Mouse (Mus musculus) neural tube, embryonic 14.5 days (tissue): ENCODE measurements at regions not wholly inside any gene's neighbourhood (a gene's known extent, or its start where the extent isn't known, plus 50 kb on each side); places are given as distances from the start of the nearest gene placed in this dataset.

ENCODE experiments used
- ATAC-seq: fragments of 200-750 bp; cut with Nextera tagmentation; 2 replicates; pipeline ENCODE4 v1.8.0; 2017; ENCODE audit warnings: low read depth, mild to moderate bottlenecking, moderate TSS enrichment, moderate library complexity
- H3K27ac ChIP-seq: fragments of 300-500 bp; sonication (generic); 2 replicates; pipeline ENCODE4 v1.5.1; 2014; ENCODE audit warnings: low read depth, mild to moderate bottlenecking, control low read depth, low read length, moderate library complexity, mixed read lengths
- H3K27me3 ChIP-seq: fragments of 300-500 bp; sonication (generic); 2 replicates; pipeline ENCODE4 v1.6.1; 2014; ENCODE audit warnings: low read length; ENCODE audit not compliant: control insufficient read depth, insufficient read depth
- H3K36me3 ChIP-seq: fragments of 300-500 bp; sonication (generic); 2 replicates; pipeline ENCODE4 v1.6.1; 2014; ENCODE audit warnings: low read length, mixed read lengths; ENCODE audit not compliant: control insufficient read depth, insufficient read depth
- H3K4me1 ChIP-seq: fragments of 300-500 bp; sonication (generic); 2 replicates; pipeline ENCODE4 v1.6.1; 2014; ENCODE audit warnings: low read length; ENCODE audit not compliant: control insufficient read depth, insufficient read depth
- H3K4me2 ChIP-seq: fragments of 300-500 bp; sonication (generic); 2 replicates; pipeline ENCODE4 v1.6.1; 2014; ENCODE audit warnings: mild to moderate bottlenecking, low read depth, low read length, control low read depth
- H3K4me3 ChIP-seq: fragments of 300-500 bp; sonication (generic); 2 replicates; pipeline ENCODE4 v1.5.1; 2014; ENCODE audit warnings: low read depth, low read length, control low read depth, mixed read lengths
- H3K9ac ChIP-seq: fragments of 300-500 bp; sonication (generic); replicated peaks from 2 replicates; pipeline ENCODE4 v1.6.1; 2014; ENCODE audit warnings: low read depth, mild to moderate bottlenecking, control low read depth, low read length, mixed read lengths
- H3K9me3 ChIP-seq: fragments of 300-500 bp; sonication (generic); 2 replicates; pipeline ENCODE4 v1.6.1; 2016; ENCODE audit warnings: low read length; ENCODE audit not compliant: control insufficient read depth
- WGBS: fragments of 180-500 bp; shearing (Covaris S2); extraction: QIAGEN DNeasy Blood & Tissue Kit; methylation state at CpG from one replicate; pipeline ENCODE4 v1.1.7; 2014; 5-methylcytosine and 5-hydroxymethylcytosine counted together

DNA sequence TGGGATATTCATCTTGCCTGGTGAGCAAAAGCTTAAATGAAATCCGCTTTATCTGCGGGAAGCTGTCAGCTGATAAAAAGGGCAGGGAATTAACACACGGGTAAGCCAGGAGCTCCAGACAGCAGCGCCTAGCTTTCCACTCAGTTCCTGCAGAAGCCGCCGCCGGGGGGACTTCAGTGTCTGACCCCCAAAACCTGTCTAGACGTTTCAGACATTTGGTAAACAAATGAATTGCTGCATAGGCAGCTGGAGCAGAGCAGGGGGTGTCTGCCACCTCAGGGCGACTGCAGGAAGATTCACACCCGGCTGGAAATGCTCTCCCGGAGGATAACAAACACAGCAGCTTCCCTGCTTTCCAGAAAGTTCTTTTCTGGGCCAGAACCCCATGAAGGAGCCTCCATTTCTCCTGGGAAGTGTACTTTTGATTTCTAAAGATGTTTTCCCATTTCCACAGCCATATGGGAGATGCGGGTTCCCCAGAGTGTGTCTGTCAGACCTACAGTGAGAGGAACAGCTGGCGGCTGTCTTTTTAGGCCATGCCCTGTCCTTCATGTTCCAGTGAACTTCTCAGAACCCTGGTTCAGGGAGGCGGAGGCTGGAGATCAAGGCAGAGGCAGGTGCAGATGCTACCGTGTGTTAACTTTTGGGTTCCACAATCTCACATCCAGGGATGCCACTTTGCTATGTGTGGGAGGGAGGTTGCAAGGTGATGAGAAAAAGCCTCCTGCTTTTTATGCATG lies 58.7 kb upstream of the Pmepa1 start:
- Histone ChIP-seq H3K4me1 (peaks cover 34% of the 10 kb centered on the region), H3K27ac (peak overlapping the region; percentile 10; the same call in 1 of the 2 replicates), H3K36me3 (no peaks in the 10 kb centered on the region), H3K9ac (no peak overlapping the region), H3K27me3 (no peaks in the 10 kb centered on the region), H3K4me2 (no peak overlapping the region), H3K9me3 (no peaks in the 10 kb centered on the region), H3K4me3 (no peak overlapping the region)
- no peak for ATAC-seq
- WGBS, result 20% methylated on average over 15 of the region's 15 CpGs

DNA sequence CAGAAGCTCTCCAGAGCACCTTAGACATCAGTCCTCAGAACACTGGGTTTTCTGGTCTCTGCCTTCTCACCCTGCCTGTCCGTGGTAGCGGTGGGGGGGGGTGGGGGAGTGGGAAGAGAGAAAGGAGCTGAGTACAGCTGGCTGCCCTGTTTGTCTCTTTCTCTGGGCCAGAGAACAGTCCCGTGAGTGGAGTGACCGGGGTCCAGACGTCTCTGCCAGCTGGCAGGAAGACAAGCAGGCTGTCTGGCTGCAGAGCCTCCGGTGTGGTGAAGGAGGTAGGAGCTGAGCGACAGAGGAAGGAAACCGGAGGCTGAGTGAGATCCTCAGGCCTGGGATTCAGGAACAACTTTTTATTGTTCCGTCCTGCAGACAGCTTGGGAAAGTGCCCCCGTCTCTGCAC lies 59.5 kb upstream of the Pmepa1 start:
- Histone ChIP-seq H3K4me1 (peaks cover 42% of the 10 kb centered on the region), H3K4me2 (no peak overlapping the region), H3K9me3 (no peaks in the 10 kb centered on the region), H3K27ac (peak overlapping the region; percentile 10; the same call in 1 of the 2 replicates), H3K4me3 (no peak overlapping the region), H3K9ac (no peak overlapping the region), H3K36me3 (no peaks in the 10 kb centered on the region), H3K27me3 (no peaks in the 10 kb centered on the region)
- peak; percentile 20; the same call in 1 of the 2 replicates for ATAC-seq
- WGBS, result 12% methylated on average over 10 of the region's 10 CpGs

DNA sequence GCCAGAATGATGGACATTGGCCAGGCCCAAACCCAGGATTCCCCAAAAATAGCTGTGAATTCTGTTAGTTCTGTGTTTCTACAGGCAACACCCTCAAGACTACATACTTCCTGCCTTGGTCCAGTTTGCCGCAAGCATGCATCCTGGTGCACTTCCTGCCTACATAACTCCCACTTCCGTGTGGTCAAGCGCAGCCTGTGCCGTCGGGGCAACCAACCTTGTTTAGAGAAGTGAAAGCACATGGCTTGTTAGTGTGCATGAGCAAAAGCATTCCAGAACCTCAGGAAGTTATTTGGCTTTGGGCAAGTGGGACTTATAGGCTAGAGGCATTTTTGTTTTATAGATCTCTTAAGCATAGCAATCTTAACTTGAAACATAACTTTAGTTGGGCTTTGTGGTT lies 61.3 kb upstream of the Pmepa1 start:
- H3K4me1 ChIP-seq, result peaks cover 55% of the 10 kb centered on the region
- ATAC-seq, result no peak
- H3K27me3 ChIP-seq, result no peaks in the 10 kb centered on the region
- no peak overlapping the region for H3K4me3 ChIP-seq
- 96% methylated on average over 5 of the region's 5 CpGs for WGBS
- no peak overlapping the region for H3K4me2 ChIP-seq
- H3K9me3 ChIP-seq, result no peaks in the 10 kb centered on the region
- no peak overlapping the region for H3K27ac ChIP-seq
- no peaks in the 10 kb centered on the region for H3K36me3 ChIP-seq
- no peak overlapping the region for H3K9ac ChIP-seq

DNA sequence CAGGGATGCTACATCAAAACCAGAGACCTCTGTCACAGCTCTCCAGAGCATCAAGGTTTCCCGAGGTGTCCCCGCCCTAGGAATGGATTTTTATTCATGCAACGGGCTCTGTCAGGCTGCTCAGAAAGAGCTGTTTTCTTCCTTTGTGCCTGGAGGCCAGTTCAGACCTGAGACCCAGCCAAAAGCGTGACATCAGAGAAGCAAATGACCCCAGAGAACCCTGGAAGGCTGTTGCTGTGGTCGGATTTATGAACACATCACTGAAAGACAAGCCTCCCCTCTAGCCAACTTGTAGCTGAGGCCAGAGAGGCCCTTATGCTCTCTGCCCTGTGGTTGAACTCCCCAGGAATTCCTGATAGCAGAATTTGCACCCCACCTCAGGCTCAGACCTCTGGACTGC lies 62.3 kb upstream of the Pmepa1 start:
- no peaks in the 10 kb centered on the region for H3K9me3 ChIP-seq
- H3K36me3 ChIP-seq, result no peaks in the 10 kb centered on the region
- 38% methylated on average over 5 of the region's 5 CpGs for WGBS
- no peak overlapping the region for H3K9ac ChIP-seq
- H3K4me1 ChIP-seq, result peaks cover 60% of the 10 kb centered on the region
- no peak overlapping the region for H3K4me3 ChIP-seq
- H3K27ac ChIP-seq, result no peak overlapping the region; the same call in 1 of the 2 replicates
- ATAC-seq, result no peak
- H3K27me3 ChIP-seq, result no peaks in the 10 kb centered on the region
- no peak overlapping the region for H3K4me2 ChIP-seq

DNA sequence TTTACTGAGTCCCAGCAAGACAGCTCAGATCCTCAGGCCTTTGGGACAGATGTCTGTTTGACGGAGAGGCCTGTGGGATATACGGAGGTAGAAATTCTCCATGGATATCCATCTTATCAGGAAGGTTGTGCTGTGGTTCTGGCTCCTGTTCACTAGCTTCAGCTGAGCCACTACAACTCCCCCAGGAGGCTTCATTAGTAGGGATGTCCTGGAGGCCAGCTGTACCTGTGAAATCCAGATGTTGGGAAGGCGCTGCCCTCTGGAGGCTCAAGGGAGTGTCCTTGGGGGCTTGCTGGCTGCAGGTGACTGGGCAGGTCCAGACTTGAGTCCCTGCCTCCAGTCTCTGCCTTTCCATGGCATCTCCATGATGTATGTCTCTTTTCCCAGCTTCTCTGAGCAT lies 62.9 kb upstream of the Pmepa1 start:
- no peak overlapping the region for H3K4me2 ChIP-seq
- WGBS, result 51% methylated on average over 3 of the region's 3 CpGs
- no peaks in the 10 kb centered on the region for H3K9me3 ChIP-seq
- H3K4me3 ChIP-seq, result no peak overlapping the region
- peak overlapping the region; percentile 73; the same call in 1 of the 2 replicates for H3K27ac ChIP-seq
- no peak for ATAC-seq
- H3K27me3 ChIP-seq, result no peaks in the 10 kb centered on the region
- H3K36me3 ChIP-seq, result no peaks in the 10 kb centered on the region
- H3K4me1 ChIP-seq, result peaks cover 60% of the 10 kb centered on the region
- no peak overlapping the region for H3K9ac ChIP-seq

DNA sequence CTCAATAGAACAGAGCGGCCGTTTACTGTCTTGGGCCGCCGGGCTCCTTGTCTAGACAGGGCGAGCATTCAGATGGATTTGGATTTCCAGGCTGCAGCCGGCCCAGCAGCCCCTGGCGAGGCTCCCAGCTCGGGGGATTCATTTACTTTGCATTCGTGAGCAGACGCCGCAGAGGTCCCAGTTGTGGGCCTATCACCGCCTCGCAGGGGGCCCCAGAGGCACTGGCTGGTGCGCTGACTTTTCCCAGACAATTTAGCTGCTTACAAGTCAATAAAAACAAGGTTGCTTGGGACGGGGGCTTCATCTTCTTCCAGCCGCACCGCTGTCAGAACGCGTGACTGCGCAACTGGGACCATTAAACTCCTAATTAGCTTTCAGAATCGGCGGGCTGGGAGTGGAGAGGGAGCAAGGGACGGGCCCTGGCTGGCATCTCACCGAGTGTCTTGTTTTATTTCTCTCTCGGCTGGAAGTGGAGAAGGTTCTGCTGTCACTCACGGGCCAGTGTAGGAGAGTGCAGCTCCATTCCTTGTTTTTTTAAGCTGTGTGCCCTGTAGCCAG lies 63.8 kb upstream of the Pmepa1 start:
- Histone ChIP-seq H3K4me1 (peaks cover 53% of the 10 kb centered on the region), H3K27ac (peak overlapping the region; percentile 73), H3K27me3 (no peaks in the 10 kb centered on the region), H3K9me3 (no peaks in the 10 kb centered on the region), H3K4me3 (no peak overlapping the region), H3K36me3 (no peaks in the 10 kb centered on the region), H3K4me2 (peak overlapping the region; percentile 19), H3K9ac (no peak overlapping the region)
- peak; percentile 86 for ATAC-seq
- 5% methylated on average over 26 of the region's 26 CpGs for WGBS

DNA sequence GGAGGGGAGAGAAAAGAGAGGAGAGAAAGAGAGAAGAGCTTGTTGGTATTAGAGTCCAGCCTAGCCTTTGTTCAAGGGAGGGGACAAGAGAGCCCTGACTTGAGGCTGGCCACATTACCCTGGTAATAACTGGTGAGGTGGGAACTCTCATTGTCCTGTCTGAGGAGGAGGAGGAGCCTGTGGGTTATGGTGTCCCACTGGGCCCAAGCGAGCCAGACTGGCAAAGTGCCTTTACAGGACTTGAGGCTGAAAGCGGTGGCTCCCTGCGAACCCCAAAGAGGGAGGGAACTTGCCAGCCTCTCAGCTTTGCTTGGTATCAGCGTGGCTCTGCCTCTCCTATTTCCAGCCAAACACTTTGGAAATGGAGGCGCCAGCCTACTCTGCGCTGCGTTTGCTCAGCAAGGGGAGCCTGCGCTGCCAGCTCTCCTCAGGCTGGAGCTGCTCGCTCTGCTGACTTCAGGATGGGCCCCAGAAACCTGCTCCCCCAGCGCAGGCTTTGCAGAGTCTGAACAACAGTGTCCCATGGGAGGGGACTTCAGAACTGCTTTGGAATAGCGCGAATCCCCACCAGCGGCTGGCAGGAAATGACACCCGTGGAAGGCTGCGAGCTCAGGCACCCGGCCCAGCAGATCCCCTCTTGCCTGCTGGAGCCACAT lies 66.4 kb upstream of the Pmepa1 start:
- H3K4me1 ChIP-seq, result peaks cover 40% of the 10 kb centered on the region
- no peaks in the 10 kb centered on the region for H3K36me3 ChIP-seq
- no peaks in the 10 kb centered on the region for H3K27me3 ChIP-seq
- no peaks in the 10 kb centered on the region for H3K9me3 ChIP-seq
- 35% methylated on average over 16 of the region's 16 CpGs for WGBS
- H3K4me2 ChIP-seq, result no peak overlapping the region
- H3K4me3 ChIP-seq, result no peak overlapping the region
- ATAC-seq, result no peak
- H3K9ac ChIP-seq, result no peak overlapping the region
- H3K27ac ChIP-seq, result no peak overlapping the region

DNA sequence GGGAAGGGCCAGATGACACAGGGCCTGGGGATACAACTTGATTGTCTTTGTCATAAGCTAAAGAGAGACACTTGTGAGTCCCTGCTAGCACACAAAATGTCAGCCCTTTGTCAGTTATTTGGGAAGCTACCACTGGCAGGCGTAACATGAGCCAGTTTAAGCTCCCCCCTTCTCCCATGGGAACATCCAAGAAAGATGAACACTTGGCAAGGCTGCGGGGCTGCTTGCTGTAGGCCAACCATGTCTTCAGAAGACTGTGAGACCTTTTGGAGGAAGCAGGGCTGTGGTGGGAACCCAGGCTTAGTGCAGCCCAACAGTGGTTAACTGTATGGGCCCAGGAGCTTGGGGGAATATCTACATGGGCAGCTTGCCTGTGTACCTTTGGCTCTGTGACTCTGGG lies 67.3 kb upstream of the Pmepa1 start:
- H3K36me3 ChIP-seq, result no peaks in the 10 kb centered on the region
- H3K4me1 ChIP-seq, result peaks cover 38% of the 10 kb centered on the region
- WGBS, result 81% methylated on average over 2 of the region's 2 CpGs
- no peak overlapping the region for H3K9ac ChIP-seq
- ATAC-seq, result no peak
- no peak overlapping the region for H3K4me3 ChIP-seq
- H3K27me3 ChIP-seq, result no peaks in the 10 kb centered on the region
- no peak overlapping the region for H3K27ac ChIP-seq
- H3K9me3 ChIP-seq, result no peaks in the 10 kb centered on the region
- H3K4me2 ChIP-seq, result no peak overlapping the region

DNA sequence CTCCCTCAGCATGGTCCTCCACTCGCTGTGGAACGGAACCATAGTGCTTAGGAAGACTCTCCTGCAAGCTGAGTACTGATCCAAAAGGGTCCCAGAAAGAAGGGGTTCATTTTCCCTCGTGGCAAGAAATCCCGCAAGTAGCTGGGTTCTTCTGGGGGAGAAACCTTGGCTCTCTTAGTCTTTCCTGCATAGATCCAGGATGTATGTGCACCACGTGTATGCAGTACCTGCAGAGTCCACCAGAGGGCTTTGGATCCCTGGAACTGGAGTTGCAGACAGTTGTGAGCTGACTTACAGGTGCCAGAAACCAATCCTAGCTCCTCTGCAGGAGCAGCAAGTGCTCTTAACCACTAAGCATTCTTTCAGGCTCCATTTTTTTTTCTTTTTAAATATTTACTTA lies 67.9 kb upstream of the Pmepa1 start:
- H3K27me3 ChIP-seq, result no peaks in the 10 kb centered on the region
- no peaks in the 10 kb centered on the region for H3K36me3 ChIP-seq
- H3K27ac ChIP-seq, result no peak overlapping the region
- no peak overlapping the region for H3K4me3 ChIP-seq
- peaks cover 33% of the 10 kb centered on the region for H3K4me1 ChIP-seq
- 93% methylated on average over 5 of the region's 5 CpGs for WGBS
- H3K9me3 ChIP-seq, result no peaks in the 10 kb centered on the region
- no peak for ATAC-seq
- no peak overlapping the region for H3K4me2 ChIP-seq
- H3K9ac ChIP-seq, result no peak overlapping the region
